Mouse (Mus musculus) left cerebral cortex, adult 9 months (tissue): Measurements from ENCODE around the gene Samt1.
"Not testable (repeated sequence)": the region's sequence is repeated elsewhere in the genome, so short reads cannot be mapped to it uniquely, and the experiment has no call there.

ENCODE experiments used
- DNase-seq, 2 experiments: peaks; one replicate each; pipeline ENCODE4 v3.0.0; 2022; ENCODE audit warnings: low spot score in 2 of 2

The Samt1 gene

GRCm38 (mm10) chrX:154012540-154012939, at the start of gene Samt1:
Samt1 (minus strand) TSS chrX:154012640.
- DNase-seq: not testable (repeated sequence)

GRCm38 (mm10) chrX:154054939-154055338, 42.5 kb upstream of the Samt1 start, which contains the start of gene Gm10057:
Gm10057 (minus strand) TSS chrX:154055039.
- DNase-seq: not testable (repeated sequence)

- not testable (repeated sequence) for DNase-seq
These were observed 21.3 kb upstream of the Samt1 start, which contains the start of gene 4921511M17Rik for GRCm38 (mm10) chrX:154033727-154034126. 4921511M17Rik (minus strand) TSS chrX:154033827.

- DNase-seq: not testable (repeated sequence)
These were observed 35.5 kb downstream of the Samt1 start for GRCm38 (mm10) chrX:153976914-153977313.

GRCm38 (mm10) chrX:153976467-153976866, 36.0 kb downstream of the Samt1 start:
- DNase-seq: not testable (repeated sequence)

GRCm38 (mm10) chrX:153974450-153974849, 38.0 kb downstream of the Samt1 start:
- no peak for DNase-seq

GRCm38 (mm10) chrX:153952866-153953265, 59.6 kb downstream of the Samt1 start:
- DNase-seq: not testable (repeated sequence)
